Comparison of ENCODE assay signal across 19 mouse cellular contexts in the genomic region with DNA sequence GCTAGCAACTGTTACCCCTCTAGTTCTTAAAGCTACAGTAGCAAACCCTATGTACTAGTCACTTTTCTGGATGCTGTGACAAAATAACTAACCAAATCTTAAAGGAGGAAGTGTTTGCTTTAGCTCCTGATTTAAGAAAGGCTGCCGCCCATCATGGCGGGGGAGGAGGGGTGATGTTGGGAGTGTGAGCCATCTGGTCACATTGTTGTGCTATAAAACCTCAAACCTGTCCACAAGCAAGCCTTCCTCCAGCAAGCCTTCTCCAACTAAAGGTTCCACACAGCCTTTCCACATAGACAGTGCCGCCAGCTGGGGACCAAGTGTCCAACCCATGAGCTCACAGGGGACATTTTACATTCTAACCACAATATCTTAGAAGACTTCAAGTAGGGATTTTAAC.
DNase-seq lines count a peak whose midpoint lies in the region.
"Had no signal": no experiment of that assay in that cellular context is flagged by ENCODE, and none has a peak within 500 bp of the region (broad histone marks: within the 10 kb centered on the region; RNA-seq: fewer than 3 reads in every experiment).

No protein-coding gene starts in this region.

- DNase-seq in frontal cortex, postnatal 36 days (ENCODE audit: low spot score in 2 of 2), result peak; percentile 24 to 30
- DNase-seq in frontal cortex, postnatal 25 days (ENCODE audit: low spot score in 2 of 2), result no peak
- DNase-seq in left cerebral cortex, postnatal 36 days (ENCODE audit: low spot score in 2 of 2), result peak; percentile 8 to 26
- DNase-seq in left cerebral cortex, postnatal 14 days (ENCODE audit: low spot score in 2 of 2), result no peak
- DNase-seq in right cerebral cortex, postnatal 36 days (ENCODE audit: low spot score in 2 of 2), result peak; percentile 6 to 17
- no peak for DNase-seq in right cerebral cortex, postnatal 10 days (ENCODE audit: low spot score in 2 of 2)
- peak; percentile 26 for DNase-seq in telencephalon, adult 2 months (ENCODE audit: low read depth, low spot score)
- no peak for DNase-seq in kidney, postnatal 36 days
- DNase-seq: adrenal gland, adult 2 months; adrenal gland, postnatal 14 days; cerebellum, adult 11-12 months; cerebellum, adult 8-10 months; cerebellum, postnatal 10 days; cerebellum, postnatal 36 days; embryo, embryonic 11 days; gastrocnemius, postnatal 10 days; gastrocnemius, postnatal 36 days; heart, adult 2 months; heart, postnatal 36 days had no signal

- intact Hi-C loops in left cerebral cortex, postnatal 36 days (cut with DNase I), result no loop called here
- intact Hi-C loops in left cerebral cortex, postnatal 14 days (cut with DNase I), result no loop called here

Comparison
In these comparisons a context has a peak if more than half of its experiments do, and no peak if none do; other contexts are left out.
1. DNase-seq: peak in frontal cortex, postnatal 36 days (2 of 2), left cerebral cortex, postnatal 36 days (2 of 2), right cerebral cortex, postnatal 36 days (2 of 2) and telencephalon, adult 2 months (single experiment); none in frontal cortex, postnatal 25 days (0 of 2), left cerebral cortex, postnatal 14 days (0 of 2), right cerebral cortex, postnatal 10 days (0 of 2) and kidney, postnatal 36 days (0 of 2).